Mouse (Mus musculus) T-helper 1 cell (primary cell): ENCODE measurements around the gene Ccdc88c.

Source experiments
- in situ Hi-C: fragments of 300-600 bp; cut with MboI, MseI; formaldehyde crosslinking; loops from one replicate; pipeline ENCODE4 v1.15.1; 2025; ENCODE audit warnings: high pct_unique_total_duplicates

Ccdc88c gene

DNA sequence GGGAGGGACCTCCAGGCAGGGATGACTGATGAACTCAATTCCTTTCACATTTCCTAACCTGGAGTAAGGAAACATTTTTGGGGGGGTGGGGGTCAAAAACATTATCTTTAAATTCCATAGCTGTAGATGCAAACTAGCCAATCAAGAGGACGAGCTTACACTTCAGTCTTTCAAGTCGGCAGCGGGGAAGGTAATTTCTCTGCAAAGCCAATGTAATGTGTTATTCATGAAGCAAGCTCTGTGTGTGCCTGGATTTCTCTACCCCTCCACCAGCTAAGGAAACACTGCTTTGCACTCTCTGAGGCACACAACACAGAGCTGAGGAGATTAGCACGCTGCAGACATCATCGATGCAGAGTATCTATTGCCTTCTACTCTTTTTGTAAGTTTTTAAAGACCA is 9.8 kb downstream of the Ccdc88c start:
- in situ Hi-C loops, result loop anchor here (25.0 kb wide), 1 partner anchor 1668 kb away; no protein-coding TSS in a partner anchor

DNA sequence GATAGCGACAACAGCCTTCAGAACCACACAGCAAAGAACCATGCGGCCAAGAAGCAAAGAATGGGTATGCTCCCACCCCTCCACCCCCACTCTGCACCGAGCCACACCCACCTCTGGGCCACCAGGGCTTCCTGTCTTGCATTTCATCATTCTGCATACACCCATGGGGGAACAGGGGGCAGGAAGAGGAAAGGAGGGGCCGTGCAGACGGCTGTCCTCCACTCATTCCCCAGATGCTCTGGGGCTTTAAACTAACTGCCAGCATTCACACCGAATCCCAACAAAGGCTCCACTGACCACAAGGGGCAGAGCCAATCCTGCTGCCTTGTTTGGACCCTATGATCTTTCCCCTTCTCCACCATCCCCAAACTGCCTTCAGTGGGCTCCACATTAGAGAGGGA is 10.9 kb downstream of the Ccdc88c start:
- in situ Hi-C loops, result loop anchor here (25.0 kb wide), 1 partner anchor 1669 kb away; no protein-coding TSS in a partner anchor

DNA sequence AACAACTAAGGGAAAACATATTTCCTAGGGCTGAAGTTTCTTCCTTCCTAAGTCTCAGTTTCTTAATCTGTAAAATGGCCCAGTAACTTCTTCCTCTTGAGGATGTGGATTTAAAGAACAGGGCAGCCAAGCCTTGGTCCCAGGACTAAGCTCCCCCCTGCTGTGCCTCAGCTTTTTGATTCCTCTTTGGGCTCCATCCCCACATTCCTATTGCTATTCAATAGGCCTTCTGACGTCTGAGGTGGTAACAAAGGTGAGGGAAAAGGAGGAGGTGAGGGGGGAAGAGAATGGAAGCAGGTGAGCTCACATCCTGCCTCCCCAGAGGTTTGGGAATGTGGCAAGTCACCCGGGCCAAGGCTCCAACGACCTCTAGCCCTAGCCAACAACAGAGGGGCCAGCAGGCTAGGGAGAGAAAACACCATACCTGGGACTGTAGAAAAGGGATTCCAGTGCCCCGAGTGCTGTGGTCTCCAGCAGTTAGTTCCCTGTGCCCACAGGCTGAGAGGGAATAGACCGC is 12.4 kb downstream of the Ccdc88c start:
- in situ Hi-C loops, result loop anchor here (25.0 kb wide), 1 partner anchor 1671 kb away; no protein-coding TSS in a partner anchor

DNA sequence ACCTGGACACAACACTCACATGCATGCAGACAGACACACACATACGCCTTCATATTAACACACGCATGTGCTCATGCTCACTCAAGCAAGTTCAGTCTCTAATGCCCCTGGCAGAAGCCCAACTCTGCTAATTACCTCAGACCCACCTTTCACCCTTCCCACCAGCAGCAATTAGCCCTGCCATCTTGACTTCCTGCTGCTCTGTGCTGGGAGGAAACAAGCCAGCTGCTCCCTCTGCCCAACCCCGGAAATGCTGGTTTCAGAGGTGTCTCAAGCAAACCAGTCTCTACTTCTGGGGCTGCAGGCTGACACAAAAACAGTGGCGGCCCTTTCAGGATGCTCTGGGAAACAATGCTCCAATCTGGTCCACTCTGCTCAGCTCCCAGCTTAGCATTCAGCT is 12.9 kb downstream of the Ccdc88c start:
- in situ Hi-C loops, result loop anchor here (25.0 kb wide), 1 partner anchor 1671 kb away; no protein-coding TSS in a partner anchor

DNA sequence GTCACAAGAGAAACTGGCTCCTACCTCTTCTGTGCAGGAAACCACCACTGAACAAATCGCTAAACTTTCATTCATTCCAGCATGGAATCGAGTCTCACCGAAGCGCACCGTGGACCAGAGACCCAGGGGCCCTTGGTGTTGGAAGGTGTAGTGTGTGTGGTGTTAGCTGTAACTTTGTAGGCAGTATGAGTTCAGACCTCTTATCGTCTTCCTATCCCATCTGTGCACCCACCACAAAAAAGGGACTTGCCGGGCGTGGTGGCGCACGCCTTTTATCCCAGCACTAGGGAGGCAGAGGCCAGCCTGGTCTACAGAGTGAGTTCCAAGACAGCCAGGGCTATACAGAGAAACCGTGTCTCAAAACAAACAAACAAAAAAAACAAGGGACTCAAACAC is 13.7 kb downstream of the Ccdc88c start:
- in situ Hi-C loops, result loop anchor here (25.0 kb wide), 1 partner anchor 1672 kb away; no protein-coding TSS in a partner anchor

DNA sequence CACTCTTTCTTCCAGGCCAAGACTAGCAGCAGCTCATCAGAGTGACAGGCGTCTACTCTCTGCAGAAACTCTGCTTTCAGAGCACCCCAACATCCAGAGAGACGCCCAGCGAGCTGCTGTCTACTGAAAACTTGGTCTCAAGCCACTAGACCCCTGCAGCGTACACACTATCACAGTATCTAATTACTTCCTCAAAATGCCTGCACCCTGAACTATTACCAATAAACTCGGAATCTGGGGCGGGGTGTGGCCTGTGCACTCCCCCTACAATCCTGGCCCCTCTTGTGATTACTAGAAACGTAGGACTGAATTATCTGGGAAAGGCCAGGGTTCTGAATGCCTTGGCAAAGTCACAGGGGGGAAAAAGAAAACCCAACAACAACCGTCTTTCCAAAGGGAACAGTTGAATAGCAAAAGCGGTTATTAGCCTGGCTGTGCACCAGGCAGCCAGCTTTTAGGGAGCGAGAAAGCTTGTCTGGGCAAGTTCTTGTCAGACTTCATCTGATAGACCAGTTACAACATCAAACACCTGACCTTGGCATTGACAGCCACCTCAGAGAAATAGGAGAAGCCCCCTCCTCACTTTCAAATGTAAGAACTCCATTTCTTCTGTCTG is 14.2 kb downstream of the Ccdc88c start:
- in situ Hi-C loops, result loop anchor here (25.0 kb wide), 1 partner anchor 1673 kb away; no protein-coding TSS in a partner anchor

DNA sequence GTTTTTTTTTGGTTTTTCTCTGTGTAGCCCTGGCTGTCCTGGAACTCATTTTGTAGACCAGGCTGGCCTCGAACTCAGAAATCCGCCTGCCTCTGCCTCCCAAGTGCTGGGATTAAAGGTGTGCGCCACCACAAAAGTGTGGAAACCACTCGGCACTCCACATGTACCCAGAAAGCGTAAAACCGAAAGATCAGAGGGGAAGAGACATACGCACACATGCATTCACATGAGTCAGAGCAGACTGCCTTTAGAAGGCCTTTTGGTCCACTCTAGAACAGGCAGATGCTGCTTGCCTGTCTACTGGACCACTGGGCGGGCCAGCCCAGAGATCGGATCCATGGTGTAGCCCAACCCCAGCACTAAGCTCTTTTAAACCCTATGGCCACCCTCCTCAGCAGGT is 15.2 kb downstream of the Ccdc88c start:
- in situ Hi-C loops, result loop anchor here (25.0 kb wide), 1 partner anchor 1674 kb away; no protein-coding TSS in a partner anchor

DNA sequence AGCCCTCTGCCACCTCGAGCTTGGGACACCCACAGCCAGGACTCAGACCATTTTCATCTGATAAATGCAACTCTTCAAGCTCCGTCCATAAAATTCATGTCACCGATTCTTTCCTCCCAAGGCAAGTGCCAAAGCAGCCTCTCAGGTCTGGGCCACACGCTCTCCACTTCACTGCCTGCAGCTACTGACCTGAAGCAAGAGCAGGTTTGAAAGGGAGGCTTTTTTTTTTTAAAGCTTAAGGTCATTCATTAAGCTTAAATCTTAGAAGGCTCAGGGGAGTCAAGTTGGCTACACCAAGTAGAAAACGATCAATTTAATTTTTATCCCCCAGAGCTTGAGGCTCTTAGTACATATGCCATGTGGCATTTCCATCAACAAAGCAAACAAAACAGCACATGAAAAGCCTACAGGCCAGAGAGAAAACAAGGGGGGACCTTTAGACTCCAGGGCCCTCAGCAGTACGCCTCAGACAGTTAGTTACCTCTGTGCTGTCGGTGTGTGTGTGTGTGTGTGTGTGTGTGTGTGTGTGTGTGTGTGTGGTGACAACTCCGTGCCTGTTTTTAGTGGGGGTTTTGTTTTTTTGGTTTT is 15.7 kb downstream of the Ccdc88c start:
- in situ Hi-C loops, result loop anchor here (25.0 kb wide), 1 partner anchor 1674 kb away; no protein-coding TSS in a partner anchor

DNA sequence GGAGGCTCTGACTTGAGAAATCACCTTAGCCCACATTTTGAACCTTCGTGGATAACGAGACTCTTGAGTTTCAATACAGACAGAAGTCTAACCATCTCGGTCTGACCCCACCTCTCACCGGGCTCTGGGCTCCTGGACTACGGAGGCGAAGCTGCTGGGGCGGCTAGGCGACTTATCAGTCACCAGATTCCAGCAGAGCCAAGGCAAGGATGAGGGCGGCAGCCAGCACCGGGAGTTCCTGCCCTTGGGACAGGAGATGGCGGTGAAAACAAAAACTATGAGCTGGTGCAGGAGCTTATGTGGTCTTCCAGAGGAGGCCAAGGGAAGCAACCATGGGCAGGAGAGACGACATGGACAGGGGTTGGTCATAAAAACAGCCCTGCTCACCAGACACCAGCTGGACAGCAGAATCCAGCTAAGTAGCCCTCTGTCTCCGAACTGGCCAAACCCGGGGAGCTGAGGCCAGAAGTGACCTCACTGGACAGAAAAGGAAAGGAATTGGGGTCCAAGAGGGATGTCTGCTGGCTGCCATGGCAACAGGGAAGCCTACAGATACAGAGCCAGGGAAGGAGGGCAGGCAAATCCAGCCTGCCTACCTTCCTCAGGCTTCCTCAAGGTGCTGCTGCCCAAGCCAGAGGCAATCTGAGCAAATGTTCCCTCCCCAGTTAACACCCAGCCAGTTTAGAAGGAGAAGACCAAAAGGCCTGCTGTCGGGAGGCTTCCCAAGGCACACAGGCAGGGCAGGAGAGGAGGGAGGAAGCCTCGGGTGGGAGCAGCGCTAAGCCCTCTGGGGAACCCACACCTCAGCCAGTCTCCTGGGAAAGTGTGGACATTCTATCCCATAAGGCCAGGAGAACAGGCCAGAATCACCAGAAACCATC is 16.4 kb downstream of the Ccdc88c start:
- in situ Hi-C loops, result loop anchor here (25.0 kb wide), 1 partner anchor 1675 kb away; no protein-coding TSS in a partner anchor

DNA sequence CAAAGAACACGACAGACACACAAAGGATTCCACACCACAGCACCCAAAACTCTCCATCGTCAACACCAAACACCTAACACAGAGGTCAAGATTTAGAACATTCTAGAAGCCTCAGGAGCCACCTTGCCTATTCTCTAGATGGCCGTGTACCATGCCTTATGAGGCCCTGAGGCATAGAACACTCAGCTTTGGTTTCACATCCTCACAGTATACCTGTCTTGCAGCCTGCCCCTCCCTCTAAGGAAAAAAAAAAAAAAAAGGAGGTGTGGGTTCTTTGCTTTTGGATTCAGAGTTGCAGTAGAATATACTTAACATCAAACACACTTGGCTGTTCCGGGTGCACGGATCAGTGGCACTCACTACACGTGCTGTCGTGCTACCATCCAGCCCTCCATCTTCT is 17.8 kb downstream of the Ccdc88c start:
- in situ Hi-C loops, result loop anchor here (25.0 kb wide), 1 partner anchor 1676 kb away; no protein-coding TSS in a partner anchor

DNA sequence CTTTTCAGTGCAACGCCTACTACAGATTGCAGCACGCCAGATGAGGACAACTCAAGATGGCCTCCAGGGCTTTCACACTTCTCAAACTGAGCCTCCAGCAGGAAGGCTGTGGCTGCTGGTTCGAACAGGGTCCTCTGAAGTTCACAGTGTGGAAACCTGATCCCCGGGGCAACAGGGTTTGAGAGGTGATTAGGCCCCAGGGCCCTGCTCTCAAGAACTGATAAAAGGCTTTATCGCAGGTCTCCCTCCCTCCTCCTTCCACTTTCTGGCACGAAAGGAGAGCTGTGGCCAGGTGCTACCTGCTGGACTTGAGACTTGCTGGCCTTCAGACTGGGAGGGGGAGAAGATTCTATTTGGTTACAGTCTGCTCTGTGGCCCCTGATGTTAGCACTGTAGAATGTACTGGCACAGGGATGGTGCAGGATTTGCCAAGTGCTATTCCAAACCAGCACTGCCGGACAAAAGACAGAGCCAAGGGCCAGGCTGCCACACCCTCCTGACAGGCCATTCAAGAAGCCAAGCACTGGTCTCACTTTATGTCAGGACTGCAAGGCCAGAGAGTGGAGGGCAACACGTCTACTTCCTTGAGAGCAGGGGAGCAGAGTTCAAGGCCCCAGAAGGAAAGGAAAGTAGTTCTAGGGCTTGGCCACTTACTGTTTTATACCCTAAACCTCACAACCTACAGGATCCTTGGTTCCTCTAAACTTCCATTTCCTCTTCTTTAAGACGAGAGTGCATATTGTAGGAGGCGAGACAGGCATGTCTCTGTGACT is 18.5 kb downstream of the Ccdc88c start:
- in situ Hi-C loops, result loop anchor here (25.0 kb wide), 1 partner anchor 1677 kb away; no protein-coding TSS in a partner anchor

DNA sequence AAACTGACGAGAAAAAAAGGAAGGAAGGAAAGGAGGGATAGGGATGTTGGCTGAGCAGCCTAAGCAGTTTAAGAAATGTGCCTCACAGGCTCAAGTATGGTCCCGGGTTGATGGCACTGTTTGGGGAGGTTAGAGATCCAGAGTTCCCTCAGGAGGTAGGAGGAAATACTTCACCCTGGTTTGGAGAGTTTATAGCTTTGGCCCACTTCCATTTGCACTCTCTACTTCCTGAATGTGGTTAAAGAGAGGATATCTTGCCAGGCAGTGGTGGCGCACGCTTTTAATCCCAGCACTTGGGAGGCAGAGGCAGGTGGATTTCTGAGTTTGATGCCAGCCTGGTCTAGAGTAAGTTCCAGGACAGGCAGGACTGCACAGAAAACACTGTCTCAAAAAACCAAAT is 19.6 kb downstream of the Ccdc88c start:
- in situ Hi-C loops, result loop anchor here (25.0 kb wide), 1 partner anchor 1678 kb away; no protein-coding TSS in a partner anchor

DNA sequence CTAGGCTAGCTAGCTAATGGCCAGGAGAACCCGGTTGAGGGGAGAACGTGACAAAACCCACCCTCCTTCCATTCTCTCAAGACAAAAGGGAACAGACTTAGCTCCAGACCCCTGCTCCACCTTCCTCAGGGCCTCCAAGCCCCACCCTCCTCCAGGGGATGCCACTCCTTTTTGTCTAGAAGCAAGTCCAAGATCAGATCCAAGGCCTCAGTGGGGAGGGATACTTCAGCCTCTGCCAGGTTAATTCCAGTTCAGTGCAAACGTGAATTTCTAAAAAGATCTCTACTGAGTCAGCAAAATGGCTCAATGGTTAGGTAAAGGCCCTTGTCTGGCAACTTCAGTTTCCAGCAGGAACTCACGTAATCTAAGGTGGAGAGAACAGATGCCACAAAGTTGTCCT is 20.2 kb downstream of the Ccdc88c start:
- in situ Hi-C loops, result loop anchor here (25.0 kb wide), 1 partner anchor 1679 kb away; no protein-coding TSS in a partner anchor

DNA sequence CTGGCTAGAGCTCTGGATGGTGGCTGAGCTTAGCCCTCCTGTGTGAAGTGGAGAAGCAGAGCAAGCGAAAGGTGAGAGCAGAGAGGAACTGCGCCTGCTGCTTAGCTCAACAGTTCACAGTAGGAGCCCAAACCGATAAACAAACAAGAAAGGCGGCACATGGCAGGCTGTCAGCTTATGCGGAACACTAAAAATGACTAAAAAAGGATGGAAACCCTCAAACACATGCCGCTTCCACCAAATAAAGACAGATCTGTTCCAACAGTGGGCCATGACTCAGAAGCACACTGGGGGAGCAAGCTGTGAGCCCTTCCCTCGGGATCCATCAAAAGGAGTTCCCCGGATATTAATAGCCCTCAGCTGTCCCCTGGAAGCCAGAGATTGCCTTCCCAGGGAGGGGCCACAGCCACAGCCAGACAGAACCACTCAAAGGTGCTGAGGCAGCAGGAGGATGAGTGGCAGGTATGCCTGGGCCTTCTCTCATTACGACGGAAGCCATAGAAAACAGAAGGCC is 20.8 kb downstream of the Ccdc88c start:
- in situ Hi-C loops, result loop anchor here (25.0 kb wide), 1 partner anchor 1679 kb away; no protein-coding TSS in a partner anchor

DNA sequence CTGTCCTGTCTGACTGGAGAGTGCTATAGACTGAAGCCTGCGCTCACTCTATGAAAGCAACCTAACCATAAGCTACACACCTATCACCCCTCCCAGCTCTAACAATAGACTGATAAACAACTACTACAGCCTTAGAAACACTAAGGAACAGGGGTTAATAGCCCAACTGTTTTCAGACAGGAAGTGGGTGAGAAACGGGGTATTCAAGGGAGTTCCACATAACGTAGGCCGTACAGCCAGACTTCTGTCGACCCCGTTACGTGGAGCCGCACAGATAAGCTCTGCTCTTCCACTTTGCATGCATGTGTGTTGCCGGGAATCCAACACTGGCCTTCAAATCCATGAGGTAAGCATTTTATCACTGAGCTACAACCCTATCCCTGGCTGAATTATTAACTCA is 21.4 kb downstream of the Ccdc88c start:
- in situ Hi-C loops, result loop anchor here (25.0 kb wide), 1 partner anchor 1680 kb away; no protein-coding TSS in a partner anchor

DNA sequence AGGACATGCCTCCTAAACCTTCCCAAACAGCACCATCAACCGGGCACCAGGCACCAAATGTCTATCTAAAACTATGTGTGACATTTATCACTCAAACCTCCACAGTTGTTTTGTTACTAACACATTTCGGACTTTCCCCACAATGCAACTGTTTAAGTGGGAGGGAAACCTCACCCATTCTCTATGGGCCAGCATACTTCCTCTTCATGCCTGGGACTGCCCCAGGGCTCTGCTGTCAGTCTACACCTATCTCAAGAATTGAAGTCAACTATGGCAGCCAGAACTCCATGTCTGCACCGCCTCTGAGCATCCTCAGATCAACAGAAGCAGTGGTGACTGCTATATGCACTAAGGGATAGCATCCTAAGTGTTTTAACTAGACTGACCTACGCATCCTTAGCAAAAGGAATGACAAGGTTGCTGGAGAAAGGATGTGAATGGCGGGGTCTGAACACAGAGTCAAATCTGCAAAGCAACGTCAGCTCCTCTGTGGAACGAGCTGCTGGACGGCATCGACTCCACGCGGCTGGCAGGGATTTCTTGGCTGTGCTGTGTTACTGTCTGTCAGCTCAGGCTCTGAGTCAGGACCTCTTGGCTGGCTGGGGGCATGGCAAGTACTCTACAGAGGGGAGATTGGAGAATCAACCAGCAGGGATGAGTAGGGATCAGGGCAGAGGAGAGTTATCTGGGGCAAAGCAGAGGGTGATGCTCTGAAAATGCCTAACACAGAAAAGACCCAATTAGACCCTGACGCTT is 23.0 kb downstream of the Ccdc88c start:
- in situ Hi-C loops, result loop anchor here (25.0 kb wide), 1 partner anchor 1681 kb away; no protein-coding TSS in a partner anchor

DNA sequence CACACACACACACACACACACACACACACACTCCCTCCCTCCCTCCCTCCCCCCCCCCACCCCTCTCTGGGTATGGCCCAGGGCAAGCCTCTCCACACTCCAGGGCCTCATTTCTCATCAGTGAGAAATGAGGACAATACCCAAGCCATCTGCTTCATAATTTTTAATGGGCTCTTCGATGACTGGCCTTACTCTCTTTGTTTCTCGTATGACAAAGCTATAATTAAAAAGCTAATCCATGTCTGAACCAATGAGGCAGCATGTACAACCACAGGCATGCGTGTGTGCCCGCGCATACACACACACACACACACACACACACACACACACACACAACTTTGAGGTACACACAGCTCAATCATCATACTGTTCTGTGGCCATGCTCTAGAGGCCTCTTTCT is 23.9 kb downstream of the Ccdc88c start:
- in situ Hi-C loops, result loop anchor here (25.0 kb wide), 1 partner anchor 1682 kb away; no protein-coding TSS in a partner anchor

DNA sequence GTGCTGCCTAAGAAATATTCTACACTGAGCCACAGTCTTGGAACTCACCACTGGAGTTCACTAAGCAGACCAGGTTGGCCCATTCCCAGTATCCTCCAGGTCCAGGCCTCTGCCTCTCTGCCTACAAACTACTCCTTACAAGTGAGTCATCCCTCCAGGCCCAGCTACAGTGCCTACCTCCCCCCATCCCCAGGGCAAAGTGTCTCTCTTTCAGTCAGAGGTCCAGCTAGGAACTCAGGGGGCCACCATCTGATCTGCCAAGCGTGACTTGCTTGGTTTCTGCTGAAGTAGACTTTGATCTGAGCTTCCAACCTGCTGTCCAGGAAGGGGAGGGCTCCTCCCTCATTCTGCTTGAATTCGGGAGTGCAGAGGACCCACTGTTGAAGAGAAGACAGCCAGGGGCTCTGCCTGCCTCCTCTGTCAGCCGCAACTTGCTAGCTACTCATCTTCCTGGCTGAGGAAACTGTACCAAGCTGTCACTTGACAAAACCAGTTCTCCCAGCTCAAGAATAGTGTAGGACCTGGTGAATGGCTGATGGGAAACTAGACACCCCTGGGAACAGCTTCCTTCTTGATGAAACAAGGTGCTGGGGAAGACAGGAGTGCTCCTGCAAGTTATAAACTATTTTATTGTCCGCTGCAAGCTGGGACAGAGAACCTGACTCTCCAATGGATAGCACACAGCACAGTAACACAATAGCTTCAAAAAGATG is 25.9 kb downstream of the Ccdc88c start:
- in situ Hi-C loops, result loop anchor here (25.0 kb wide), 1 partner anchor 1684 kb away; no protein-coding TSS in a partner anchor
